Mouse (Mus musculus) embryonic facial prominence, embryonic 15.5 days (tissue): ENCODE data around the gene Hscb. TPM values are rescaled to one million over a fixed set of nuclear protein-coding genes. Genes with fewer than 3 reads are reported as not detected.

Experiments
- ATAC-seq: fragments of 200-750 bp; cut with Nextera tagmentation; 2 replicates; pipeline ENCODE4 v1.8.0; 2017; ENCODE audit warnings: low read depth, moderate TSS enrichment; ENCODE audit not compliant: insufficient number of reproducible peaks, low FRiP score, low TSS enrichment
- H3K27ac ChIP-seq: fragments of 300-500 bp; sonication (generic); replicated peaks from 2 replicates; pipeline ENCODE4 v1.5.1; 2015; ENCODE audit warnings: mild to moderate bottlenecking, inconsistent platforms
- H3K27me3 ChIP-seq: fragments of 300-500 bp; sonication (generic); 2 replicates; pipeline ENCODE4 v1.6.1; 2015; ENCODE audit warnings: inconsistent platforms
- H3K36me3 ChIP-seq: fragments of 300-500 bp; sonication (generic); 2 replicates; pipeline ENCODE4 v1.6.1; 2015; ENCODE audit warnings: mild to moderate bottlenecking, inconsistent platforms
- H3K4me1 ChIP-seq: fragments of 300-500 bp; sonication (generic); 2 replicates; pipeline ENCODE4 v1.6.1; 2015; ENCODE audit warnings: inconsistent platforms
- H3K4me2 ChIP-seq: fragments of 300-500 bp; sonication (generic); replicated peaks from 2 replicates; pipeline ENCODE4 v1.6.1; 2015; ENCODE audit warnings: mild to moderate bottlenecking, inconsistent platforms
- H3K4me3 ChIP-seq: fragments of 300-500 bp; sonication (generic); replicated peaks from 2 replicates; pipeline ENCODE4 v1.5.1; 2015; ENCODE audit warnings: mild to moderate bottlenecking, inconsistent platforms
- H3K9ac ChIP-seq: fragments of 300-500 bp; sonication (generic); 2 replicates; pipeline ENCODE4 v1.6.1; 2015; ENCODE audit warnings: inconsistent platforms
- H3K9me3 ChIP-seq: fragments of 300-500 bp; sonication (generic); replicated peaks from 2 replicates; pipeline ENCODE4 v1.6.1; 2016; ENCODE audit warnings: inconsistent platforms
- WGBS: fragments of 180-500 bp; shearing (Covaris S2); methylation state at CpG from one replicate; pipeline ENCODE4 v1.1.7; 2015; 5-methylcytosine and 5-hydroxymethylcytosine counted together
- polyA plus RNA-seq: library from polyadenylated mRNA; unstranded; fragments of >200 nt; fragmentation: Nextera tagmentation; extraction: Ambion mirVana; gene quantifications from 2 replicates; pipeline ENCODE4 v1.2.1, GENCODE M21; 2015

Hscb gene
- polyA plus RNA-seq, 1 experiment from 2014 or later, result 24.6 TPM

- H3K4me1 ChIP-seq, result peaks cover 70% of the 10 kb centered on the region
- no peak overlapping the region for H3K4me2 ChIP-seq
- no peak overlapping the region for H3K4me3 ChIP-seq
- peaks cover 52% of the 10 kb centered on the region for H3K36me3 ChIP-seq
- 67% methylated on average over 7 of the region's 7 CpGs for WGBS
- H3K27me3 ChIP-seq, result no peaks in the 10 kb centered on the region
- ATAC-seq, result no peak
- H3K27ac ChIP-seq, result no peak overlapping the region
- no peak overlapping the region for H3K9ac ChIP-seq
- no peaks in the 10 kb centered on the region for H3K9me3 ChIP-seq
Measured at GRCm38 (mm10) chr5:110804012-110804743, 35.4 kb downstream of the Hscb start.

GRCm38 (mm10) chr5:110802809-110803208, 36.8 kb downstream of the Hscb start:
- Histone ChIP-seq H3K27ac (no peak overlapping the region), H3K9ac (no peak overlapping the region), H3K9me3 (no peaks in the 10 kb centered on the region), H3K4me2 (no peak overlapping the region), H3K36me3 (peaks cover 66% of the 10 kb centered on the region), H3K27me3 (no peaks in the 10 kb centered on the region), H3K4me3 (no peak overlapping the region), H3K4me1 (peaks cover 57% of the 10 kb centered on the region)
- no peak for ATAC-seq

- peaks cover 72% of the 10 kb centered on the region for H3K36me3 ChIP-seq
- no peak overlapping the region for H3K9ac ChIP-seq
- H3K4me3 ChIP-seq, result no peak overlapping the region
- H3K27me3 ChIP-seq, result no peaks in the 10 kb centered on the region
- no peak overlapping the region for H3K4me2 ChIP-seq
- H3K4me1 ChIP-seq, result peaks cover 51% of the 10 kb centered on the region
- H3K9me3 ChIP-seq, result no peaks in the 10 kb centered on the region
- peak overlapping the region; percentile 65; the same call in 1 of the 2 replicates for H3K27ac ChIP-seq
- ATAC-seq, result no peak
- WGBS, result 72% methylated on average over 4 of the region's 4 CpGs
Measured at GRCm38 (mm10) chr5:110802186-110802585, 37.4 kb downstream of the Hscb start.

- 65% methylated on average over 3 of the region's 3 CpGs for WGBS
- Histone ChIP-seq H3K4me1 (peaks cover 40% of the 10 kb centered on the region), H3K27me3 (no peaks in the 10 kb centered on the region), H3K27ac (peak overlapping the region; percentile 65), H3K4me3 (no peak overlapping the region), H3K9ac (no peak overlapping the region), H3K36me3 (peaks cover 82% of the 10 kb centered on the region), H3K4me2 (no peak overlapping the region), H3K9me3 (no peaks in the 10 kb centered on the region)
- ATAC-seq, result no peak
Measured at GRCm38 (mm10) chr5:110801036-110801624, 38.4 kb downstream of the Hscb start.

GRCm38 (mm10) chr5:110797696-110798095, 41.9 kb downstream of the Hscb start:
- Histone ChIP-seq H3K36me3 (peaks cover 96% of the 10 kb centered on the region), H3K9me3 (no peaks in the 10 kb centered on the region)
- 66% methylated on average over 4 of the region's 4 CpGs for WGBS

GRCm38 (mm10) chr5:110794363-110794762, 45.2 kb downstream of the Hscb start:
- peaks cover 99% of the 10 kb centered on the region for H3K36me3 ChIP-seq
- no peaks in the 10 kb centered on the region for H3K9me3 ChIP-seq
- H3K27me3 ChIP-seq, result no peaks in the 10 kb centered on the region
- no peak overlapping the region for H3K4me3 ChIP-seq
- H3K4me1 ChIP-seq, result no peaks in the 10 kb centered on the region
- WGBS, result 88% methylated on average over 7 of the region's 7 CpGs
- no peak overlapping the region for H3K9ac ChIP-seq
- H3K4me2 ChIP-seq, result no peak overlapping the region
- no peak for ATAC-seq
- no peak overlapping the region for H3K27ac ChIP-seq

More at GRCm38 (mm10) chr5:110797696-110798095, 41.9 kb downstream of the Hscb start:
- Histone ChIP-seq H3K27ac (no peak overlapping the region), H3K4me2 (no peak overlapping the region), H3K27me3 (no peaks in the 10 kb centered on the region), H3K4me3 (no peak overlapping the region), H3K4me1 (peaks cover 23% of the 10 kb centered on the region), H3K9ac (no peak overlapping the region)
- no peak for ATAC-seq

GRCm38 (mm10) chr5:110788684-110789083, 50.9 kb downstream of the Hscb start:
- Histone ChIP-seq H3K36me3 (peaks cover 84% of the 10 kb centered on the region), H3K4me3 (no peak overlapping the region), H3K27me3 (no peaks in the 10 kb centered on the region), H3K27ac (no peak overlapping the region), H3K9me3 (no peaks in the 10 kb centered on the region), H3K4me2 (no peak overlapping the region), H3K9ac (no peak overlapping the region), H3K4me1 (no peaks in the 10 kb centered on the region)
- WGBS, result 58% methylated on average over 5 of the region's 5 CpGs
- peak; percentile 61 for ATAC-seq

GRCm38 (mm10) chr5:110786081-110786835, 53.3 kb downstream of the Hscb start:
- Histone ChIP-seq H3K4me2 (no peak overlapping the region), H3K27me3 (no peaks in the 10 kb centered on the region), H3K4me3 (no peak overlapping the region), H3K9me3 (no peaks in the 10 kb centered on the region), H3K9ac (no peak overlapping the region; the same call in 1 of the 2 replicates), H3K27ac (no peak overlapping the region), H3K4me1 (peaks cover 2% of the 10 kb centered on the region; the same call in 1 of the 2 replicates), H3K36me3 (peaks cover 59% of the 10 kb centered on the region)
- 77% methylated on average over 11 of the region's 11 CpGs for WGBS
- ATAC-seq, result no peak

- 45% methylated on average over 8 of the region's 8 CpGs for whole genome bisulfite sequencing
- Histone ChIP-seq H3K4me1 (peaks cover 14% of the 10 kb centered on the region), H3K9me3 (no peaks in the 10 kb centered on the region), H3K4me3 (no peak overlapping the region), H3K27me3 (no peaks in the 10 kb centered on the region), H3K27ac (no peak overlapping the region), H3K36me3 (peaks cover 32% of the 10 kb centered on the region), H3K9ac (no peak overlapping the region), H3K4me2 (no peak overlapping the region)
- no peak for ATAC-seq
Measured at GRCm38 (mm10) chr5:110783150-110783549, 56.4 kb downstream of the Hscb start.

- Histone ChIP-seq H3K4me2 (no peak overlapping the region), H3K27ac (0 out of 2 replicates have a peak overlapping the region, but pooled peaks have one; percentile 68), H3K27me3 (no peaks in the 10 kb centered on the region), H3K9me3 (no peaks in the 10 kb centered on the region), H3K4me1 (peaks cover 14% of the 10 kb centered on the region), H3K36me3 (peaks cover 28% of the 10 kb centered on the region), H3K9ac (no peak overlapping the region), H3K4me3 (no peak overlapping the region)
- 75% methylated on average over 7 of the region's 7 CpGs for WGBS
- ATAC-seq, result no peak
Measured at GRCm38 (mm10) chr5:110781529-110782238, 57.9 kb downstream of the Hscb start.
